Mouse (Mus musculus) thymus, adult 2 months (tissue): ENCODE results near the gene Alyref. TPM values are rescaled to one million over a fixed set of nuclear protein-coding genes. Genes with fewer than 3 reads are reported as not detected.

Experiments
- DNase-seq: peaks from one replicate; pipeline ENCODE4 v3.0.0; 2021
- H3K27ac ChIP-seq: fragments of 200-500 bp; 2 replicates; pipeline ENCODE4 v1.5.1; 2012; ENCODE audit warnings: low read length, control low read depth; ENCODE audit not compliant: control insufficient read depth, insufficient read depth
- H3K27me3 ChIP-seq: fragments of 200-500 bp; 2 replicates; pipeline ENCODE4 v1.6.1; 2012; ENCODE audit warnings: mild to moderate bottlenecking, low read length, moderate library complexity, mixed read lengths; ENCODE audit not compliant: control insufficient read depth, insufficient read depth
- H3K36me3 ChIP-seq: fragments of 200-500 bp; 2 replicates; pipeline ENCODE4 v1.6.1; 2012; ENCODE audit warnings: mild to moderate bottlenecking, low read length, moderate library complexity; ENCODE audit not compliant: control insufficient read depth, insufficient read depth
- H3K4me1 ChIP-seq: fragments of 200-500 bp; replicated peaks from 2 replicates; pipeline ENCODE4 v1.6.1; 2012; ENCODE audit warnings: low read length; ENCODE audit not compliant: control insufficient read depth, insufficient read depth
- H3K4me3 ChIP-seq: fragments of 200-500 bp; 2 replicates; pipeline ENCODE4 v1.5.1; 2012; ENCODE audit warnings: mild to moderate bottlenecking, low read length, control low read depth, moderate library complexity; ENCODE audit not compliant: control insufficient read depth, insufficient read depth
- CTCF ChIP-seq: fragments of 200-500 bp; IDR thresholded peaks from 2 replicates; pipeline ENCODE4 v1.5.1; 2012; ENCODE audit warnings: mild to moderate bottlenecking, control low read depth, low read length, moderate library complexity, borderline replicate concordance; ENCODE audit not compliant: control insufficient read depth, poor library complexity, insufficient read depth; ENCODE audit errors: extremely low read depth
- POLR2A ChIP-seq: fragments of 200-500 bp; IDR thresholded peaks from 2 replicates; pipeline ENCODE4 v1.6.1; 2012; ENCODE audit warnings: mild to moderate bottlenecking, low read length, control low read depth, moderate library complexity; ENCODE audit not compliant: control insufficient read depth, poor library complexity, insufficient read depth; ENCODE audit errors: extremely low read depth
- WGBS: fragments of 180-500 bp; shearing (Covaris S2); methylation state at CpG from one replicate; pipeline ENCODE4 v1.1.7; 2018; 5-methylcytosine and 5-hydroxymethylcytosine counted together
- polyA plus RNA-seq: library from polyadenylated mRNA; depleted of rRNA; stranded (reverse); fragments of >200 nt; gene quantifications from 2 replicates; pipeline ENCODE4 v1.2.3, GENCODE M21; 2012

Alyref gene
- polyA plus RNA-seq, 1 experiment, result 60.9 TPM

DNA sequence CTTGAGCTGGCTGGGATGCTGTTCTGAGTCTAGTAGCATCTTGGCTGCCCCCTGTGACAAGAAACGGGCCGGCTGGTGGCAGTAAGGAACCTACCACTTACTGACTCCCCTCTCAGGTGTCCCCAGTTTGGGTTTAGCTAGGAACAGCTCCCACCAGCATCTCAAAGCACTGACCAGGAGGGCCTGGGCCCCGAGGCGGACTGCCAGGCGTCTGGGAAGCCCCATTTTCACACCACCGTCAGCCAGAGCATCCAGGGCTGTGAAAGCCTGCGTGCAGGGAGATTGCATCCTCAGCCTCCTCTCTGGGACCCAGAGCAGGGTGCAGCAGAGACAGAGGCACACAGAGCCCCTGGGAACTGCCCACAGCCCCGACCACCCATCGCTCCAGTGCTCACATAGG lies 43.1 kb upstream of the Alyref start:
- no peak overlapping the region for H3K27ac ChIP-seq
- H3K4me3 ChIP-seq, result no peak overlapping the region
- DNase-seq, result no peak
- H3K27me3 ChIP-seq, result no peaks in the 10 kb centered on the region; the same call in 1 of the 2 replicates
- no peaks in the 10 kb centered on the region for H3K36me3 ChIP-seq
- peaks cover 19% of the 10 kb centered on the region for H3K4me1 ChIP-seq
- TF ChIP-seq POLR2A, result no peak
- no peak for TF ChIP-seq CTCF
- WGBS, result 91% methylated on average over 9 of the region's 9 CpGs

DNA sequence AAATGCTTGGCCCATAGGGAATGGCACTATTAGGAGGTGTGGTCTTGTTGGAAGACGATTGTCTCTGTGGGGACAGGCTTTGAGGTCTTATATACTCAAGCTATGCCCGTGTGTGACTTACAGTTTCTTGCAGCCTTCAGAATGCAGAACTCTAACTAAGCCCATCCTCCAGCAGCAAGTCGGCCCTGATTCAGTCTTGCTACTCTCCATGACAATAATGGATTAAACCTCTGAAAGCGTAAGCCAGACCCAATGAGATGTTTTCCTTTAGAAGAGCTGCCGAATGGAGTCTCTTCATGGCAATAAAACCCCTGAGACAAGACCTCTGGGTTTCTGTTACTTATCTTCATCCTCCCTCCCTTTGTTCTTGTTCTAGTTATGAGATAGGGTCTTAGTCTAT lies 36.6 kb upstream of the Alyref start:
- Histone ChIP-seq H3K4me1 (peaks cover 35% of the 10 kb centered on the region), H3K4me3 (no peak overlapping the region), H3K27ac (no peak overlapping the region), H3K36me3 (no peaks in the 10 kb centered on the region), H3K27me3 (no peaks in the 10 kb centered on the region)
- 90% methylated on average over 5 of the region's 5 CpGs for WGBS
- no peak for TF ChIP-seq CTCF
- no peak for TF ChIP-seq POLR2A
- no peak for DNase-seq

DNA sequence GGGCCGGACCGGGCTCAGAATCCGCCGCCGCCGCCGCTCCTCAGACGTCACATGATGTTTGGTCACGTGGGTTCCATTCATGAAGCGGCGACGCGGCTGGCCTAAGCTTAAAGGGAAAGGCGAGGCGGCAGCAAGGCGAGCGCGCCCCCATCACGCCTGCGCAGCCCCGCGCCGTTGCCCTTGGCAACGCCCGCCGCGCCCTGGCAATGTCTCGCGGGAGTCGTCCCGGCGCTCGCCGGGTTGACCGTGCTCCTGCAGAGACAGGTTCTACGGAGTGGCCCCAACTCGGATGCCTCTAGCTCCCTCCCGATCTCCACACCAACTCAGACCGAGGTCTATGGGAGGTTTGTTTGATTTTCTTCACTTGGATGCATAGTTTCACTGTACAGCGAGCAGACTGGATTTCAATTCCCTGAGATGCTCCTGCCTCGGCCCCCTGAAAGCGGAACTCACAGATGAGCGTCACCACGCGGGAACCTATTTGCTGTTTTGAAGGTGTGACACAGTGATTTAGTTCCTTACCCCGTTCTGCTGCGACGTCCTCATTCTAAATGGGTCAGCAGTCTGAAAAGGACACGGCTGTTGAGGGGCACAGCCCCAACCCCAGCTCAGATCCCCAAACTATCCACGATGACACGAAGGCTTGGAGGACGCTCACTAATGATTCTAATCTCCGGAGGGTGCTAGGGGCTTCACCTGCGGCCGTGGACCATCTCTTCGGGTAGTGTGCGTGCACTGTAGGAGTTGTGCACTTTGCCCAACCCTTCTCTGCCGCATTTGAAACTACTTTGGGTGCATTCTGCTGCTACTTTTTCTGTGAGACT lies 35.6 kb upstream of the Alyref start, which contains the start of gene Mafg:
Gene Mafg (minus strand): TSS at position 81 of the 824 bp plus-strand sequence.
- Histone ChIP-seq H3K4me1 (peaks cover 45% of the 10 kb centered on the region), H3K27ac (no peak within 1 kb of the TSS), H3K36me3 (no peaks in the 10 kb centered on the region), H3K4me3 (peak within 1 kb of the TSS; percentile 84), H3K27me3 (no peaks in the 10 kb centered on the region)
- DNase-seq, result peak; percentile 85
- 17% methylated on average over 56 of the region's 58 CpGs for WGBS
- TF ChIP-seq CTCF (peak; percentile 29; the same call in 1 of the 2 replicates), POLR2A (no peak)

DNA sequence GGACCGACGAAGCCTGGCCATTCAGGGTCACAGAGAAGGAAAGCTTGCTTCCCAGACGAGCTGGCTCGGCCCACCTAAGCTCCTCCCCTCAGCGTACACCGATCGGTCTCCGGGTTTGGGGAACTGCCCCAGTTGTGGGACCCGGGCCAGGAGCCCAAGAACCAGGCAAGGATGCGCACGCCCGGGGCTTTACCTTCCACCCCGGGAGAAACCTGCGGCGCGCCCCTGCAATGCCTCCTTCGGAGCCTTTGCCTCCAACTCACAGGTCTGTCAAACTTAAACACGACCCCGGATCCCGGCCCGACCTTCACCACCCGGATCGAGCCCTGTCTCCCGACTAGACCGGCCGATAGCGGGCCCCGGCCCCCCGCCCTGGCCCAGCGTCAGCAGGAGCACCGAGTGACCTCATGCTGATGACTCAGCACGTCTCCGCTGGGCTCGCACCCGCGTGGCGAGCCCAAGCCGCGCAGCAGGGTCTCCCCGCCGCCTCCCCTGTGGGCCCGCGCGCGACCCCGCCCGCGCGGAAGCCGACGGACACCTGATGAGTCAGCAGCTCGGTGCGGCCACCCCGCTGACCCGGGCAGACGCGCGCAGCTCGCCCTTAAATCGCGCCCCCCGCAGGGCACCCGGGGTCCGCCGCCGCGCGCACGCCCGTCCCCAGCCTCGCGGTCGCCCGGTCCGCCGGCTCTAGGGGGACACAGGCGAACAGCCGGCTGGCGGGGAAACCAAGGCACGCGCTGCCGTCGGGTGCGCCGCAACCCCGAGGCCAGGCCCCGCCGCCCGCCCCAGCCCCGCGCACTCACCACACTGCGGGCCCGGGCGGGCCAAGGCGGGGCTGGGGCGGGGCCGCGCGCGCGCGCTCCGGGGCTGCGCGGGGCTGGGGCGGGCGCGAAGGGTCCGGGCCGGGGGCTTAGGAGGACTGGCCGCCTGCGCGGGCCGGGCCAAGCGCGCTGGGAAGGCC lies 34.7 kb upstream of the Alyref start:
- under 1% methylated on average over 116 of the region's 116 CpGs for WGBS
- DNase-seq, result peak; percentile 49
- H3K27me3 ChIP-seq, result no peaks in the 10 kb centered on the region
- peak overlapping the region; percentile 84 for H3K4me3 ChIP-seq
- H3K36me3 ChIP-seq, result no peaks in the 10 kb centered on the region
- TF ChIP-seq CTCF, result no peak
- no peak for TF ChIP-seq POLR2A
- no peak overlapping the region for H3K27ac ChIP-seq
- H3K4me1 ChIP-seq, result peaks cover 49% of the 10 kb centered on the region

DNA sequence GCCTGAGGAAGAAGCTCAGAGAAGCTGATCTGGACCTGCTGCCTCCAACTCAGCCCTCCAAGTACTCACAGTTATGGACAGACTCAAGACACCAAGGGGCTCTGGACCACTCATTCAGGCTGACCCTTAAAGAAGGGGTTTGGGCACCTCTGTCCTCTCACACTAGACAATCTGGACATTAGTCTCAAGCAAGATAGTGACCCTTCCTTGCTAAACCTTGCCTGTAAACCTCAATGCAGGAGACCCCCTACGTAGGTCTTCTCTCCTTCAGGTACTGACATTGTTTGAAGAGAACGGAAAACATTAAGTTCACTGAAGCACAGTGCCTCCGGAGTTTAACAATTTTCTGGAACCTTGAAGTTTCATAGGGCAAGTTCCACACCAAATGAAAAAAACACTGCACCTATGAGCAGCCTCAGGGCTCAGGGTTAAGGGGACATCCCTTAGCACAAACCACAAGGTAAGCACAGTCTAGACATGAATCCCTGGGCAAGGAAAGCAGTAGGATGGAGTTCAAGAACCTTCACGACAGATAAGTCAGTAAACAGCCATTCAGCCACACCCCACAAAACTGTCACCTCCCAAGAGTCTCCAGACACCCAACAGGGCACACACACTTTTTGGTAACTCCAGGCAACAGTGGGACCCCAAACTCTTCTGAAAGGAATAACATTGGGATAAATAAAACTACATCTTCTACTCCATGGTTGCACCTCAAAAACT lies 33.7 kb upstream of the Alyref start:
- no peak for TF ChIP-seq POLR2A
- H3K4me3 ChIP-seq, result peak overlapping the region; percentile 84; the same call in 1 of the 2 replicates
- H3K36me3 ChIP-seq, result no peaks in the 10 kb centered on the region
- 45% methylated on average over 4 of the region's 4 CpGs for WGBS
- H3K4me1 ChIP-seq, result peaks cover 58% of the 10 kb centered on the region
- H3K27me3 ChIP-seq, result no peaks in the 10 kb centered on the region
- peak overlapping the region; percentile 19 for H3K27ac ChIP-seq
- DNase-seq, result no peak
